Mouse (Mus musculus) layer of hippocampus, postnatal 14 days (tissue): Measurements from ENCODE around the gene Acyp2. TPM values are rescaled to one million over a fixed set of nuclear protein-coding genes. Genes with fewer than 3 reads are reported as not detected.

Experiments used
- DNase-seq, 2 experiments: peaks; one replicate each; pipeline ENCODE4 v3.0.0; 2021 to 2022; ENCODE audit warnings: low spot score in 2 of 2, mixed read lengths in 1 of 2
- total RNA-seq, 2 experiments: library from RNA; stranded (reverse); gene quantifications; 2 replicates each; pipeline ENCODE4 v1.2.3; 2021

Gene Acyp2
- total RNA-seq, 2 experiments from 2014 or later = 26.6 to 27.2 TPM

DNA sequence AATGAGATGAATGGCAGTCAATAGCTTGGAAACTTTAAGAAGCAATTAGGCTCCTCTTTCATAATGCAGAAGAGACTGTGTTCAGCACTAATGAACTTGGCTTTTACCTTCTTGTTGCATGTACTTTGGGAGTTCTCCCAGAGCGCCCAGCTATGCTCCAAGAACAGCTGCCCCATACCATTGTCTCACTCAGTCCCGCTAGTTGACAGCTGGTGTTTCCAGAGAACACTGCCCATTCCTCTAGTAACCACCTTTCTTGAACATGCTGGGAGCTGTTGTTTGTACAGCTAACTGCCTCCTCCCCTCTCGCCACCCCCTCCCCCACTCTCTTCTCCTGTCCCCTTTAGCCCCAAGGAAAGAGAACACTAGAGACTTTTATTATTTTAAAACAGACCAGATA lies 52.1 kb downstream of the Acyp2 start:
- DNase-seq = no peak

- DNase-seq = no peak
Observed at GRCm38 (mm10) chr11:30580008-30580407, 69.4 kb downstream of the Acyp2 start.

GRCm38 (mm10) chr11:30578931-30579330 lies 70.5 kb downstream of the Acyp2 start:
- no peak for DNase-seq

DNA sequence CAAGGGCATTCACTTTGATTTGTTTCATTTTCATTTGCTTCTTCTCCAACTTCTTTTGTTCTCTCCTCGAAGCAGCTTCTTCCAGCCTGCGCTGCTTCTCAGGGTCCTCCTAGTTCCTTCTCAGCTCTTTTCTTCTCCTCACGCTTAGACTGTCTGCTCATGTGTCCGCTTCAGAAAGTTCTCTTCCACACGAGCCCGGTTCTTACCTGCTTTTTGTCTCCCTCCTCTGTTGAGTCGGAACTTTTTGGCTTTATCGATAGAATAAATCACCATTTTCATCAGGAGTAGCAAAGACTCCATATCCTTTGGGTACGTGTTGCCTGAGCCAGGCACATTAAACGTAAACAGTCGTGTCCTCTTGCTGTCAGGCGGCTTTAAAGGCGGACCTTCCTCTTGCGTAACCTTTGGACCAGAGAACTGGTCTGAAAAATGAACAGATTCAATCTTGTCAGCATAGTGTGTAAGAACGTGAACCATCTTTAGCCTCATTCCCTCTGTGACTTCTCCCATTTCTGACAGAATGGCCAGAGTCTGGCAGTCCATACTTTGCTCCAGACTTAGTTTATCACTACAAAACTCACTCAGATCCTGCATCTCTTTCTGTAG lies 76.5 kb downstream of the Acyp2 start:
- DNase-seq = no peak

DNA sequence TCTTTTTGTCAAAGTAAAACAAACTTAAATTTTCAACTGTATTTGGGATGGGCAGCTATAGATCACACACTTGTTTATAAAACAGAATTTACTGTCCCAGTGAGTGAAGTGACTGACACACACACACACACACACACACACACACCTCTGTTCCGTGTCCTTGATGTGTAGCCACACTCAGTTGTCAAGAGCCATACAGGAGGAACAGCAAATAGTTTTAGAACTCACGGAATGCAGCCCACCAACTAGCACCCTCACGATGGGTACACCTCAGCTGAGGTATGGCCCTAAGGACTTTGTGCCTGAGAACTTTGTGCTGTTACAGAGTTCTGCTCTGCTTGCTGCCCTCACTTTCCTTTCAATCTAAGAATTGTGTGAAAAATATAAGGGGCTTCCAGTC lies 78.8 kb downstream of the Acyp2 start:
- no peak for DNase-seq

DNA sequence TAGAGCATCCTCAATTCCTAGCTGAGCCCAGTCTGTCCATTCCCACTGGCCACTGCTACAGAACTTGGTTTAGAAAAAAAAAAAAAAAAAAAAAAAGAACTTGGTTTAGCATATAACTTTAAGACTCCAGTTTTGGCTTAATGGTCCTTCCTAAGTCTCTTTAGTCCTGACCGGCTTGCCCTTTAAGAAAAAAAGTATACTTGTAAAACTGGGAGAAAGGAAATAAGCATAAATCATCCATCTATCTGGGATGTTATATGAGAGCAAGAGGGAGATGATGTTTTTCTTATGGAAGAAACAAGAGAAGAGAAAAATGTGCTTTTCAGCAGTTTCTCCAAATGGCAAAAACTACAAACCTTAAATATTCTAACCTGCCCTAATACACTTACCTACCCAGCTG lies 89.2 kb downstream of the Acyp2 start:
- no peak for DNase-seq

DNA sequence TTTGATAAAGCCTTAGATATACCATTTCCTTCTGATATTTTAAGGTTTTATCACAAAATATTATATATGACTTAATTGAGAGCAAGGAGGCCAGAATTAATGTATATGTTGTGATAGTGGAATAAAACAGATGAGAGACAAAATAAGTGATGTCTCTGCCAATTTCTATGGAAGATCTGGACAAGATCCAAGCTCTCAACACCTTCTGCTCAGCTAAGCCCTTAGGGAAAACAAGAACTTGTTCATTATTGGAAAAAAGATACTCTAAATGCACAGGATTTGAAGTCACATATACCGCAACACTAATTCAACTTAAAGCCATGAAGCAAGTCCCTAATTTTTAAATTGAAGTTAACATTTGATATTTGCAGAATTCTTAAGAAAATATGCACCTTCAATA lies 96.0 kb downstream of the Acyp2 start:
- no peak for DNase-seq

- DNase-seq = no peak
Observed at GRCm38 (mm10) chr11:30517133-30517532, 132.3 kb downstream of the Acyp2 start.

DNA sequence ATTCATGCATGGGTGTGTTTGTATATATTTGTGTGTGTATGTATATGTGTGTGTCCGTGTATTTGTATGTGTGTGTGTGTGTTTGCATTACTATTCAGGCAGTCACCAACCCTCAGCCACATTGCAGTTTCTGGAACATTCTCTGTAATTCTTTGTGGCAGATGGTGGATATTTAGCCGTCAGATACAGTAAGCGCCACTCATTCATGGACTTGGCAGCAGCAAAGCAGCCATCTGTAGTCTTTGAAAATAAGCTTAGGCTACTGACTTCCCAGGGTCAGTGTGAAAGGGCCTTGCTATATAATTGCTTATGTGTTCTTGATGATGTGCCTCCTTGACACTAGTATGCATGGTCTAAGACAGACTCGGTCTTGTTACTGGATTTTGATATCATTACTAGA lies 141.2 kb downstream of the Acyp2 start:
- peak in 1 of 2 experiments; percentile 49 for DNase-seq

GRCm38 (mm10) chr11:30498738-30499355 lies 150.5 kb downstream of the Acyp2 start:
- no peak for DNase-seq

DNA sequence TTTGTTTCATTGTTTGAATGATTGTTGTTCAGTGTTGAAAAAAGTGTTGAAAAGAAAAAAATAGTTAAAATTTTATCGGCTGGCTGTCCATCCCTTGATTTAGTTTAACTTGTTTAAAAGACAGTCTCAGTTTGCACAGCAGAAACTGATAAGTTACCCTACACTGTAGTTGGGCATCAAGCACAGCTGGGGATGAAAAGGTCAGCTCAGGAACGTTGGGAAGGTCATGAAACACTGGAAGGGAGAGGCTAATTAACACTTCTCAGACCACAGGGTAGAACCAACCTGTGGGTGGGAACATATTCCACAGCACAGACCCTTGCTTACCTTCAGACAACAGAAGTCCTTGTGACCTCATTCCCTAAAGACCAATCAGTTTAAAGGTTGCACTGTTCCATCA lies 152.2 kb downstream of the Acyp2 start:
- no peak for DNase-seq

- DNase-seq = no peak
Observed at GRCm38 (mm10) chr11:30491515-30492260, 157.7 kb downstream of the Acyp2 start.

- DNase-seq = no peak
Observed at GRCm38 (mm10) chr11:30488183-30488582, 161.2 kb downstream of the Acyp2 start.

- DNase-seq = no peak
Observed at GRCm38 (mm10) chr11:30483286-30483685, 166.1 kb downstream of the Acyp2 start.

DNA sequence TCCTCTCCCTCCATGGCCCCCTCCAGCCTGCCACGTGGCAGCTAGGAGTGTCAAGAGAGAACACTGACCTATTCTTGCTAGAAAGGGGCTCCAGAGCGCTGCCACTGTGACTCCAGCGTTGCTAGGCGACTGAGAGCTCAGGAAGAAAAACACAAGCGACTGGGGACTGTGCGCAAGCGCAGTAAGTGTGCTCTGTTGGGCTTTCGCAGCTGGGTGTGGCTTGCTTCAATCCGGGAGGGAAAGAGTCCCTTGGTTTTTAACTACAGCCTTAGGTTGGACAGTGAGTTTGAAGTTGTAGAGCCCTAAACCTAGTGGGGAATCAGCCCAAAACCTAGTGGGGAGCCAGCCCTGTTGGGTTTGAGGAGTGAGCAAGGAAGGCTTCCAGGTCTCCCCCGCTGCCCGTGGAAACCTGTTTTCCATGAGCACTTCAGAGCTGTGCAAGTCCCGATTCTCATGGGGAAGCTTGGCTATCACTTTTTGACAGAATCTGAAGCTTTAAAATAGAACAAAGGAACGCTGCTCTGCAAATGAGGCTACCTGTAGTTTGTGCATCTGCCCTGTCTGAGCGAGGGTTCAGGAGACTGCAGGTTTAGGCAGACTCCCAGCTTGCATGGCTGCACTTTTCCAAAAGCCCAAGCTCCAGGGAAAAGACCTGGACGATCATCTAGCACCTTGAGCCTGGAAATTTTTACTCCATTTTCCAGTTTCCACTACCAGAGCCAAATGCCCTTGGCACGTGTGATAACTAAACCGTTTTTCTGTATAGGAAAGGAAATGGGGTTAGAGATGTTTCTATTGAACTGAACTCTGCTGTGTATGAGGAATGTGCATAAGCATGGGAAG lies 177.4 kb downstream of the Acyp2 start, which contains the start of gene 4930505A04Rik:
TSS of gene 4930505A04Rik (minus strand) at position 77 of the 843 bp plus-strand sequence.
- peak; percentile 82 to 89 for DNase-seq

DNA sequence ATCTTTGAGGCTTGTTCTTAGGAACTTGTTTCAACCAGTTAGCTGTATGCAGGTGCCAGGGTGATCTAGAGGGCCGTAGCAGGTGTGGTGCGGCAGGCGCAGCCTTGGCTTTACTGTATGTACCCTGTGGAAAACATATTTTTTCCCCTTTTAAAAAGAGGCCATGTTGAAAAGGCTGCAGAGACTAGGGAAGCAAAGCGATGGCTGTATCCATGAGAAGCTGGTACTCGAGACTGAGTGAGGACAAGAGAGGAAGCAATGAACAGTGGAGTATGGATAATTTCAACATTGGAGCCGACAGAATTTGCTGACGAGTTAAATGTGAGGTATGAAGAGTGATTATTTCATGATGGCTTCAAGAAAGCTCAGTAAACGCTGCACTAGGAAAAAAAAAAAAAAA lies 178.2 kb downstream of the Acyp2 start:
- no peak for DNase-seq

Other genes starting within 250 kb of the Acyp2 start
- under 1 TPM; 0.74 to 0.88 TPM for gene 4930505A04Rik, start 177.8 kb downstream of the Acyp2 start, total RNA-seq
- 10 to 100 TPM; 50.9 to 52.3 TPM for gene Psme4, start 122.1 kb upstream of the Acyp2 start, total RNA-seq
- 1 to 10 TPM; 8.8 TPM for gene Gpr75, start 235.8 kb upstream of the Acyp2 start, total RNA-seq
- 10 to 100 TPM; 15.2 to 17.9 TPM for gene Asb3, start 235.8 kb upstream of the Acyp2 start, total RNA-seq